In genomic region chr11:79102280-79102679, GRCm38 (mm10) we compare ENCODE assay signal across 16 mouse cellular contexts. TPM values are rescaled to one million over a fixed set of nuclear protein-coding genes. Genes with fewer than 3 reads are reported as not detected.
DNase-seq lines count a peak whose midpoint lies in the region; ATAC-seq and TF ChIP-seq lines count a peak whose summit lies in the region.
"Had no signal": no experiment of that assay in that cellular context is flagged by ENCODE, and none has a peak within 500 bp of the region (broad histone marks: within the 10 kb centered on the region; RNA-seq: fewer than 3 reads in every experiment).

No protein-coding gene starts in this region.

- no peak for TF ChIP-seq POLR2A in brain, embryonic 14.5 days (IDR thresholded peaks at IDR 0.05; ENCODE audit: borderline replicate concordance, extremely low read depth, insufficient read depth, insufficient read length, poor library complexity, severe bottlenecking)

- no peak for ATAC-seq in hindbrain, embryonic 13.5 days (ENCODE audit: low FRiP score)
- no peak for ATAC-seq in hindbrain, embryonic 16.5 days
- ATAC-seq in lung, embryonic 14.5 days (ENCODE audit: insufficient read depth), result no peak
- no peak for ATAC-seq in stomach, embryonic 14.5 days (ENCODE audit: insufficient number of reproducible peaks, insufficient read depth, low FRiP score, low read depth)

- no peak overlapping the region for H3K27ac ChIP-seq in hindbrain, embryonic 13.5 days
- H3K27ac ChIP-seq in hindbrain, embryonic 16.5 days (ENCODE audit: low read depth, low read length), result no peak overlapping the region
- no peak overlapping the region for H3K27ac ChIP-seq in lung, embryonic 14.5 days (ENCODE audit: low read depth)
- peak overlapping the region; percentile 33; the same call in 1 of the 2 replicates for H3K27ac ChIP-seq in stomach, embryonic 14.5 days (ENCODE audit: low read length)
- H3K27ac ChIP-seq: hindbrain, embryonic 12.5 days; liver, embryonic 15.5 days; midbrain, embryonic 10.5 days had no signal

- no peaks in the 10 kb centered on the region for H3K9me3 ChIP-seq in hindbrain, embryonic 13.5 days
- no peaks in the 10 kb centered on the region for H3K9me3 ChIP-seq in hindbrain, embryonic 16.5 days (ENCODE audit: control insufficient read depth, low read length)
- H3K9me3 ChIP-seq in lung, embryonic 14.5 days (ENCODE audit: low read depth, low read length), result no peaks in the 10 kb centered on the region
- H3K9me3 ChIP-seq in stomach, embryonic 14.5 days (ENCODE audit: control insufficient read depth, low read depth, low read length), result no peaks in the 10 kb centered on the region
- H3K9me3 ChIP-seq: hindbrain, embryonic 12.5 days; liver, embryonic 15.5 days; midbrain, embryonic 10.5 days had no signal

- H3K9ac ChIP-seq in hindbrain, embryonic 13.5 days, result 0 out of 2 replicates have a peak overlapping the region, but pooled peaks have one; percentile 6
- no peak overlapping the region for H3K9ac ChIP-seq in hindbrain, embryonic 16.5 days (ENCODE audit: low read depth, low read length)
- no peak overlapping the region for H3K9ac ChIP-seq in lung, embryonic 14.5 days
- H3K9ac ChIP-seq in stomach, embryonic 14.5 days (replicated peaks; ENCODE audit: low read depth, low read length), result no peak overlapping the region
- H3K9ac ChIP-seq: hindbrain, embryonic 12.5 days; liver, embryonic 15.5 days had no signal

- H3K27me3 ChIP-seq in hindbrain, embryonic 13.5 days, result no peaks in the 10 kb centered on the region
- no peaks in the 10 kb centered on the region for H3K27me3 ChIP-seq in hindbrain, embryonic 16.5 days (replicated peaks; ENCODE audit: control insufficient read depth, insufficient read depth, low read length)
- no peaks in the 10 kb centered on the region for H3K27me3 ChIP-seq in lung, embryonic 14.5 days (ENCODE audit: insufficient read depth, low read length)
- no peaks in the 10 kb centered on the region for H3K27me3 ChIP-seq in stomach, embryonic 14.5 days (ENCODE audit: control insufficient read depth, insufficient read depth, low read length)
- H3K27me3 ChIP-seq: hindbrain, embryonic 12.5 days; liver, embryonic 15.5 days had no signal

- peaks cover 27% of the 10 kb centered on the region for H3K4me1 ChIP-seq in hindbrain, embryonic 13.5 days (replicated peaks)
- H3K4me1 ChIP-seq in hindbrain, embryonic 16.5 days (ENCODE audit: control insufficient read depth, insufficient read depth, low read depth, low read length), result peaks cover 8% of the 10 kb centered on the region; the same call in 1 of the 2 replicates
- peaks cover 12% of the 10 kb centered on the region; the same call in 1 of the 2 replicates for H3K4me1 ChIP-seq in lung, embryonic 14.5 days (ENCODE audit: insufficient read depth)
- H3K4me1 ChIP-seq in stomach, embryonic 14.5 days (ENCODE audit: control insufficient read depth, insufficient read depth, low read length), result peaks cover 34% of the 10 kb centered on the region; the same call in 1 of the 2 replicates

- H3K4me3 ChIP-seq in hindbrain, embryonic 13.5 days, result no peak overlapping the region
- H3K4me3 ChIP-seq in hindbrain, embryonic 16.5 days (ENCODE audit: low read length), result no peak overlapping the region
- no peak overlapping the region for H3K4me3 ChIP-seq in lung, embryonic 14.5 days (ENCODE audit: low read depth, low read length)
- no peak overlapping the region for H3K4me3 ChIP-seq in stomach, embryonic 14.5 days (ENCODE audit: low read depth, low read length)
- H3K4me3 ChIP-seq: erythroblast, embryonic 14.5 days; hindbrain, embryonic 12.5 days; liver, embryonic 15.5 days; midbrain, embryonic 10.5 days had no signal

- WGBS in hindbrain, embryonic 13.5 days, result 74% methylated on average over 4 of the region's 4 CpGs
- WGBS in hindbrain, embryonic 16.5 days, result 82% methylated on average over 4 of the region's 4 CpGs
- 61% methylated on average over 4 of the region's 4 CpGs for WGBS in lung, embryonic 14.5 days
- WGBS in stomach, embryonic 14.5 days, result 69% methylated on average over 4 of the region's 4 CpGs

- peak; percentile 33 for TF ChIP-seq CTCF in lung, embryonic 14.5 days (IDR thresholded peaks at IDR 0.05; ENCODE audit: low read depth)
- TF ChIP-seq CTCF in brain, embryonic 14.5 days (IDR thresholded peaks at IDR 0.05; ENCODE audit: borderline replicate concordance, extremely low read depth, insufficient read depth, insufficient read length), result peak; percentile 25; the same call in 1 of the 2 replicates

- H3K36me3 ChIP-seq in hindbrain, embryonic 13.5 days, result no peaks in the 10 kb centered on the region
- no peaks in the 10 kb centered on the region for H3K36me3 ChIP-seq in hindbrain, embryonic 16.5 days (ENCODE audit: control insufficient read depth, insufficient read depth, low read length)
- H3K36me3 ChIP-seq in lung, embryonic 14.5 days (ENCODE audit: insufficient read depth), result no peaks in the 10 kb centered on the region
- no peaks in the 10 kb centered on the region for H3K36me3 ChIP-seq in stomach, embryonic 14.5 days (ENCODE audit: control insufficient read depth, insufficient read depth, low read length)
- H3K36me3 ChIP-seq: hindbrain, embryonic 12.5 days; liver, embryonic 15.5 days; midbrain, embryonic 10.5 days had no signal

- DNase-seq in lung, embryonic 14.5 days, result no peak
- DNase-seq in lung, adult 18-20 months, result no peak
- no peak for DNase-seq in brain, embryonic 14.5 days (ENCODE audit: low read depth)
- no peak for DNase-seq in embryo, embryonic 10 days (ENCODE audit: low spot score)
- no peak for DNase-seq in adrenal gland, adult 18-20 months (ENCODE audit: low spot score in 2 of 2)
- DNase-seq: cerebellum, adult 9-11 months; kidney, postnatal 14 days; layer of hippocampus, postnatal 36 days; thymus, postnatal 4 days had no signal

- no peak overlapping the region for H3K4me2 ChIP-seq in hindbrain, embryonic 13.5 days
- no peak overlapping the region for H3K4me2 ChIP-seq in hindbrain, embryonic 16.5 days (ENCODE audit: low read length)
- no peak overlapping the region for H3K4me2 ChIP-seq in lung, embryonic 14.5 days
- H3K4me2 ChIP-seq in stomach, embryonic 14.5 days (replicated peaks; ENCODE audit: low read depth, low read length), result no peak overlapping the region
- H3K4me2 ChIP-seq: hindbrain, embryonic 12.5 days; liver, embryonic 15.5 days had no signal

RNA-seq across cellular contexts. Expression of gene Ksr1, which starts 43.9 kb away (rescaled TPM):
- 3.1 and 3.5 TPM in 2 replicates for polyA plus RNA-seq in hindbrain, embryonic 13.5 days (2015; fragmentation: Nextera tagmentation; extraction: Ambion mirVana)
- polyA plus RNA-seq in hindbrain, embryonic 16.5 days (2015; fragmentation: Nextera tagmentation; extraction: Ambion mirVana), result 4.4 and 6.1 TPM in 2 replicates
- 4.0 and 5.1 TPM in 2 replicates for polyA plus RNA-seq in lung, embryonic 14.5 days (2014; fragmentation: Nextera tagmentation; extraction: Ambion mirVana)
- polyA plus RNA-seq in brain, embryonic 14.5 days (2012; rRNA removed), result 23.3 and 26.9 TPM in 2 replicates
- 3.6 and 3.8 TPM in 2 replicates for polyA plus RNA-seq in stomach, embryonic 14.5 days (2014; fragmentation: Nextera tagmentation; extraction: Ambion mirVana)
- total RNA-seq in adrenal gland, adult 18-20 months (2021), result 1 to 10 TPM; 6.7 to 7.4 TPM
